Mouse (Mus musculus) ovary, postnatal 14 days (tissue): ENCODE results near the gene Oscar.

ENCODE experiments used
- DNase-seq: peaks from one replicate; pipeline ENCODE4 v3.0.0; 2022; ENCODE audit warnings: low spot score

Gene Oscar

GRCm38 (mm10) chr7:3616057-3616388 is at the start of gene Oscar:
Oscar (minus strand) TSS chr7:3616157.
- DNase-seq: no peak

GRCm38 (mm10) chr7:3665215-3666114 is 49.5 kb upstream of the Oscar start, which contains the start of gene Leng1:
Leng1 (minus strand) TSS chr7:3665840.
- DNase-seq: peak; percentile 89

GRCm38 (mm10) chr7:3664524-3665214 is 48.7 kb upstream of the Oscar start:
- no peak for DNase-seq

GRCm38 (mm10) chr7:3658578-3658977 is 42.6 kb upstream of the Oscar start:
- DNase-seq: no peak

- DNase-seq: no peak
Measured at GRCm38 (mm10) chr7:3656966-3657365, 41.0 kb upstream of the Oscar start.

- DNase-seq: no peak
Measured at GRCm38 (mm10) chr7:3646641-3647040, 30.7 kb upstream of the Oscar start.

GRCm38 (mm10) chr7:3646188-3646587 is 30.2 kb upstream of the Oscar start:
- no peak for DNase-seq

- no peak for DNase-seq
Measured at GRCm38 (mm10) chr7:3645488-3646025, 29.6 kb upstream of the Oscar start.

GRCm38 (mm10) chr7:3644672-3645487 is 28.9 kb upstream of the Oscar start, which contains the start of gene Cnot3:
Cnot3 (plus strand) TSS chr7:3645268.
- peak; percentile 88 for DNase-seq

GRCm38 (mm10) chr7:3644348-3644671 is 28.4 kb upstream of the Oscar start:
- DNase-seq: no peak

GRCm38 (mm10) chr7:3643843-3644242 is 27.9 kb upstream of the Oscar start:
- no peak for DNase-seq

- DNase-seq: no peak
Measured at GRCm38 (mm10) chr7:3643412-3643811, 27.5 kb upstream of the Oscar start.

- DNase-seq: no peak
Measured at GRCm38 (mm10) chr7:3630478-3630815, 14.5 kb upstream of the Oscar start.

- DNase-seq: peak; percentile 87
Measured at GRCm38 (mm10) chr7:3629543-3630477, 13.9 kb upstream of the Oscar start, which contains the start of the genes Tfpt and Prpf31. Tfpt (minus strand) TSS chr7:3629929. Prpf31 (plus strand) TSS chr7:3629985.

- no peak for DNase-seq
Measured at GRCm38 (mm10) chr7:3629030-3629429, 13.1 kb upstream of the Oscar start.

GRCm38 (mm10) chr7:3617242-3617995 is 1.5 kb upstream of the Oscar start, which contains the start of gene Ndufa3:
Ndufa3 (plus strand) TSS chr7:3617373.
- peak; percentile 74 for DNase-seq

GRCm38 (mm10) chr7:3616389-3617241 is 658 bp upstream of the Oscar start:
- no peak for DNase-seq

GRCm38 (mm10) chr7:3614021-3614420 is 1.9 kb downstream of the Oscar start:
- DNase-seq: no peak

GRCm38 (mm10) chr7:3611006-3611405 is 5.0 kb downstream of the Oscar start:
- DNase-seq: no peak
